Mouse (Mus musculus) mature B cell (primary cell): Measurements from ENCODE around the gene Rhbdf2.

Experiments
- in situ Hi-C: fragments of 300-500 bp; cut with MboI; formaldehyde crosslinking; loops from 2 replicates; pipeline ENCODE4 v1.14.3; 2019

Gene Rhbdf2

DNA sequence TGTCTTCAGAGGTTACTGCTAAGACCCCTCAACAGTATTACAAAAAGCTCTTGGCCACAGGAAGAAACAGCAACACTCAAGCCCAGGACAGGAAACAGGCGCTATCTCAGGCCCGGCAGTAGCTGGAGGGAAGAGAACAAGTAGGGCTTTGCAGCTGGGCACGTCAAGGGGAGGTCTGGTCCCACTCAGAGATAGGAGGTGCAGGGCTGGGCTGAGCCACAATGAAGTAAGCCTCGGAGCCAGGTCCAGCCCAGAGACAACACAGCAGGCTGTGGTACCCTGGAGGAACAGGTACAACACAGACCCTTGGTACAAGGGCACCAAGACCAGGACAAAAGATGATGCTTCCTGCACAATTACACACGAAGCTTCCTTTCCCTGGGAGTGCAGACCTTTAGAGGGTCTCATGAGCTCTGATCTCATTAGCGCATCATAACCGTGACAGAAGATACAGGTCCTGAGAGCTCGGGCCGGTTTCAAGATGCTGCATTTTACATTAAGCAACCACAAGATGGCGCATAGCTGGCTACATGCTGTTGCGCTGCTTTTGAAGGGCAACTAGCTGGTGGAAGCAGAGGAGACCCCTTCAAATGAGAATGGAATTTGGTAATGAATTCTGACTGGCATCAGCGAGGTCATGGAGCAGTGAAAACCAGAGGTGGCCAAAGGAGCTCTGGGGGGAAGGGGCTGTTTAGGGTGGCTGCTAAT, 72.5 kb downstream of the Rhbdf2 start:
- in situ Hi-C loops: no loop called here

DNA sequence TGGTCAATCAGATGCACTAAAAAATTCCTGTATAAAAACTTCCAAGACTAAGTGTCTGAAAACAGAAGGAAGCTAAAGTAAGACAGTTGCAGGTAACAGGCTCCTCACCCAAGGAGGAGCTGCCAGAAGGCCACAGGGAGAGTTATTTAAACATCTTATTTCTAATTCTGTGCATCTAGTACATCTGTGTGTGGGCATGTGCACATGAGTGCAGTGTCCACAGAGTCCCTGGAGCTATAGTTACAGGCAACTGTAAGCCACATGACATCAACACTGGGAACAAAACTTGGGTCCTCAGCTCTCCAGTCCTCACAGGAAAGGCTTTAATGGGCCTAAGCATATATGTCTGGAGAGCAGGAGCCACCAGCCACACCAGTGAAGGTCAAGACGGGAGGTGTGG, 74.6 kb downstream of the Rhbdf2 start:
- in situ Hi-C loops: no loop called here

DNA sequence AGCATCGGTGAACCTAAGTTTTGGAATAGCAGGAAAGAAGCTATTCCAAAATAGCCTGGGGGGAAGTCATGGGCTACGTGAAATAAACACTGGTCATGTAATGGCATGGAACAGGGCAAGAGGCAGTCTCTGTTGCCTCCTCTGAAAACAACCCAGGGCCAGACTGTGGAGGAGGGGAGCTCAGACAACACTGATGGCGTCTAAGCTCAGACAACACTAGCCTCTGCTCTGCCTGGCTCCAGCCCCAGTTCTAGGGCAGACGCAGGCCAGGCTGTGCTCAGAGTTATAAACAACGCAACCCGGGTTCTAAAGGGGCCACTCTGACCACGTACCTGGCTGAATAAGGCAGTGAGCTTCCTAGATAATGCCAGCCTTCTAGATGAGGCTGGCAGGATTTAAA, 76.1 kb downstream of the Rhbdf2 start:
- in situ Hi-C loops: no loop called here

DNA sequence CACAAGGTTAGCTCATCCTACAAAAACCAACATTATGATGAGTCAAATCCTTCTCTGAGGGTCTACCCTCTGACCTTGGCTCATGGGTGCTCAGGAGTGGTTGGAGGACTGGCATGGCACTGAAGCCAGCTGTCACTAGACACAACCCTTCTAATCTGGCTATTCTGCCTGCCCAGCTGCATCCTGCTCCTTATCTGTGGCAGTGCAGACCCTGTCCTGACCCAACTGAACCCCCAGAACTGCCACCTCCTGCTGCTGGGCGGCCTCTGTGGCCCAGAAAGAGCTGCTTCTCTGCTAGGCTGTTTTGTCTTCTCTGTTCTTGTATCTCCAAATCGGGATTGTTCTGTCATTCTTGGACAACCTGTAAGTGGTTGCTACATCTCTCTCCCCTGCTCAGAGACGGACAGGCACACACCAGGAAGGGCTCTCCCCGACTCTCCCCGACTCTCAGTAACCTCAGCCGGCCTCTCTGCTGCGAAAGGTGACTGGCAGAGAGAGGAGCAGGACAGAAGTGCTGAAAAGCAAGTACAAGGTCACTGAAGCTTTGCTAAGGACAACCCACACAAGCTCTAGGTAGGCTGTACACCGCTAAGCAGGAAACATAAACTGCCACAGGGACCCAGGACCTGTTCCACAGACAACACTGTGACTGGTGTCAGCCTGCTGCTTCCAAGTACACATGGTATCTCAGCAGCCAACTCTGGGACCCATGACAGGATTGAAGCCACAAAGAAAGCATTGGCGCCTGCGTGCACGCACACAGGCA, 77.4 kb downstream of the Rhbdf2 start:
- in situ Hi-C loops: no loop called here

DNA sequence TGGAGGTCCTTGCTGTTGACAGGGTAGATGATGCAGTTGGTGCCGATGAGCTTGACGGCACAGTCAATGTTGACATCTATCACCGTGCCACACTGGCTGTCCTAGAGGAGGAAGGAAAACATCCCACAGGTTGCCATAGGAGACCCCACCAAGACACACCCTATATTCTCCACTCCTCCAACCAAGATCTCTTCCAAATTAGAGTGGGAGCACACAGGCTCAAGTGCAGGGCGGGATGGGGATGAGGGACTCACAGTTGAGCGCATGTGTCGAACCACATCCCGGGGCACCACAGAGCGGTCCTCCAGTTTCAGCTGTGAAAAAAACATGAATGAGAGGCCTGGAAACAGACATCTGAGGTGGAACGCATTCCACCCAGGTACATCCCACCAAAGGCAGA, 78.0 kb downstream of the Rhbdf2 start:
- in situ Hi-C loops: no loop called here
